Mouse (Mus musculus): ENCODE measurements around the gene Rnf41. TPM values are rescaled to one million over a fixed set of nuclear protein-coding genes. Genes with fewer than 3 reads are reported as not detected.

Gene Rnf41
- polyA plus RNA-seq, 1 experiment, result 0.48 TPM

GRCm38 (mm10) chr10:128444354-128444753 is 32.9 kb downstream of the Rnf41 start:
- TF ChIP-seq GATA1 (IDR thresholded peaks at IDR 0.05; ENCODE audit: low read length) (no peak), TAL1 (IDR thresholded peaks at IDR 0.05; ENCODE audit: low read length) (no peak)
- no peaks in the 10 kb centered on the region for H3K27me3 ChIP-seq (ENCODE audit: control insufficient read depth)
- no peak overlapping the region for H3K4me3 ChIP-seq (replicated peaks)
- no peaks in the 10 kb centered on the region for H3K9me3 ChIP-seq (ENCODE audit: control insufficient read depth, low read length)
- H3K36me3 ChIP-seq (ENCODE audit: control insufficient read depth), result peaks cover 22% of the 10 kb centered on the region
- H3K4me1 ChIP-seq (ENCODE audit: control insufficient read depth), result no peaks in the 10 kb centered on the region

GRCm38 (mm10) chr10:128445407-128445806 is 34.0 kb downstream of the Rnf41 start:
- H3K36me3 ChIP-seq (ENCODE audit: control insufficient read depth), result peaks cover 12% of the 10 kb centered on the region
- H3K4me1 ChIP-seq (ENCODE audit: control insufficient read depth), result no peaks in the 10 kb centered on the region
- no peak overlapping the region for H3K4me3 ChIP-seq (replicated peaks)
- no peaks in the 10 kb centered on the region for H3K27me3 ChIP-seq (ENCODE audit: control insufficient read depth)
- no peaks in the 10 kb centered on the region for H3K9me3 ChIP-seq (ENCODE audit: control insufficient read depth, low read length)
- TF ChIP-seq GATA1 (IDR thresholded peaks at IDR 0.05; ENCODE audit: low read length) (no peak), TAL1 (IDR thresholded peaks at IDR 0.05; ENCODE audit: low read length) (no peak)

GRCm38 (mm10) chr10:128451014-128451413 is 39.6 kb downstream of the Rnf41 start:
- TF ChIP-seq GATA1 (IDR thresholded peaks at IDR 0.05; ENCODE audit: low read length), result no peak
- TF ChIP-seq TAL1 (IDR thresholded peaks at IDR 0.05; ENCODE audit: low read length), result no peak
- Histone ChIP-seq H3K27me3 (ENCODE audit: control insufficient read depth) (no peaks in the 10 kb centered on the region), H3K9me3 (ENCODE audit: control insufficient read depth, low read length) (no peaks in the 10 kb centered on the region), H3K4me3 (replicated peaks) (no peak overlapping the region), H3K4me1 (ENCODE audit: control insufficient read depth) (peaks cover 10% of the 10 kb centered on the region), H3K36me3 (ENCODE audit: control insufficient read depth) (no peaks in the 10 kb centered on the region)

GRCm38 (mm10) chr10:128454471-128454870 is 43.0 kb downstream of the Rnf41 start:
- Histone ChIP-seq H3K36me3 (ENCODE audit: control insufficient read depth) (no peaks in the 10 kb centered on the region), H3K9me3 (ENCODE audit: control insufficient read depth, low read length) (no peaks in the 10 kb centered on the region), H3K4me1 (ENCODE audit: control insufficient read depth) (peaks cover 31% of the 10 kb centered on the region), H3K4me3 (replicated peaks) (no peak overlapping the region), H3K27me3 (ENCODE audit: control insufficient read depth) (no peaks in the 10 kb centered on the region)
- no peak for TF ChIP-seq GATA1 (IDR thresholded peaks at IDR 0.05; ENCODE audit: low read length)
- TF ChIP-seq TAL1 (IDR thresholded peaks at IDR 0.05; ENCODE audit: low read length), result no peak

- no peaks in the 10 kb centered on the region for H3K9me3 ChIP-seq (ENCODE audit: control insufficient read depth, low read length)
- peaks cover 38% of the 10 kb centered on the region for H3K4me1 ChIP-seq (ENCODE audit: control insufficient read depth)
- peaks cover 1% of the 10 kb centered on the region for H3K36me3 ChIP-seq (ENCODE audit: control insufficient read depth)
- TF ChIP-seq TAL1 (IDR thresholded peaks at IDR 0.05; ENCODE audit: low read length) (no peak), GATA1 (IDR thresholded peaks at IDR 0.05; ENCODE audit: low read length) (no peak)
- H3K4me3 ChIP-seq (replicated peaks), result no peak overlapping the region
- H3K27me3 ChIP-seq (ENCODE audit: control insufficient read depth), result no peaks in the 10 kb centered on the region
Observed at GRCm38 (mm10) chr10:128455280-128455679, 43.8 kb downstream of the Rnf41 start.

GRCm38 (mm10) chr10:128457676-128458075 is 46.2 kb downstream of the Rnf41 start:
- H3K4me1 ChIP-seq (ENCODE audit: control insufficient read depth), result peaks cover 48% of the 10 kb centered on the region
- H3K9me3 ChIP-seq (ENCODE audit: control insufficient read depth, low read length), result no peaks in the 10 kb centered on the region
- peaks cover 25% of the 10 kb centered on the region for H3K36me3 ChIP-seq (ENCODE audit: control insufficient read depth)
- TF ChIP-seq GATA1 (IDR thresholded peaks at IDR 0.05; ENCODE audit: low read length) (no peak), TAL1 (IDR thresholded peaks at IDR 0.05; ENCODE audit: low read length) (no peak)
- H3K4me3 ChIP-seq (replicated peaks), result peak overlapping the region; percentile 89
- H3K27me3 ChIP-seq (ENCODE audit: control insufficient read depth), result no peaks in the 10 kb centered on the region

- Histone ChIP-seq H3K36me3 (ENCODE audit: control insufficient read depth) (peaks cover 32% of the 10 kb centered on the region), H3K27me3 (ENCODE audit: control insufficient read depth) (no peaks in the 10 kb centered on the region), H3K4me3 (replicated peaks) (peak overlapping the region; percentile 89), H3K4me1 (ENCODE audit: control insufficient read depth) (peaks cover 48% of the 10 kb centered on the region), H3K9me3 (ENCODE audit: control insufficient read depth, low read length) (no peaks in the 10 kb centered on the region)
- TF ChIP-seq GATA1 (IDR thresholded peaks at IDR 0.05; ENCODE audit: low read length) (no peak), TAL1 (IDR thresholded peaks at IDR 0.05; ENCODE audit: low read length) (no peak)
Observed at GRCm38 (mm10) chr10:128458348-128458718, 46.9 kb downstream of the Rnf41 start.

- Histone ChIP-seq H3K9me3 (ENCODE audit: control insufficient read depth, low read length) (no peaks in the 10 kb centered on the region), H3K4me3 (replicated peaks) (peak within 1 kb of the TSS; percentile 89), H3K36me3 (ENCODE audit: control insufficient read depth) (peaks cover 37% of the 10 kb centered on the region), H3K4me1 (ENCODE audit: control insufficient read depth) (peaks cover 48% of the 10 kb centered on the region), H3K27me3 (ENCODE audit: control insufficient read depth) (no peaks in the 10 kb centered on the region)
- no peak for TF ChIP-seq GATA1 (IDR thresholded peaks at IDR 0.05; ENCODE audit: low read length)
- no peak for TF ChIP-seq TAL1 (IDR thresholded peaks at IDR 0.05; ENCODE audit: low read length)
Observed at GRCm38 (mm10) chr10:128458719-128459408, 47.4 kb downstream of the Rnf41 start, which contains the start of gene Smarcc2. TSS of gene Smarcc2 (plus strand) at chr10:128459248.

- TF ChIP-seq TAL1 (IDR thresholded peaks at IDR 0.05; ENCODE audit: low read length), result no peak
- no peak for TF ChIP-seq GATA1 (IDR thresholded peaks at IDR 0.05; ENCODE audit: low read length)
- Histone ChIP-seq H3K4me1 (ENCODE audit: control insufficient read depth) (peaks cover 48% of the 10 kb centered on the region), H3K36me3 (ENCODE audit: control insufficient read depth) (peaks cover 45% of the 10 kb centered on the region), H3K4me3 (replicated peaks) (peak overlapping the region; percentile 89), H3K9me3 (ENCODE audit: control insufficient read depth, low read length) (no peaks in the 10 kb centered on the region), H3K27me3 (ENCODE audit: control insufficient read depth) (no peaks in the 10 kb centered on the region)
Observed at GRCm38 (mm10) chr10:128459409-128460269, 48.2 kb downstream of the Rnf41 start.
